Mouse (Mus musculus): ENCODE results near the gene Slc25a39. TPM values are rescaled to one million over a fixed set of nuclear protein-coding genes. Genes with fewer than 3 reads are reported as not detected.
"Not testable (repeated sequence)": the region's sequence is repeated elsewhere in the genome, so short reads cannot be mapped to it uniquely, and the experiment has no call there.

The Slc25a39 gene
- polyA plus RNA-seq, 1 experiment from 2014 or later, result 214 TPM

DNA sequence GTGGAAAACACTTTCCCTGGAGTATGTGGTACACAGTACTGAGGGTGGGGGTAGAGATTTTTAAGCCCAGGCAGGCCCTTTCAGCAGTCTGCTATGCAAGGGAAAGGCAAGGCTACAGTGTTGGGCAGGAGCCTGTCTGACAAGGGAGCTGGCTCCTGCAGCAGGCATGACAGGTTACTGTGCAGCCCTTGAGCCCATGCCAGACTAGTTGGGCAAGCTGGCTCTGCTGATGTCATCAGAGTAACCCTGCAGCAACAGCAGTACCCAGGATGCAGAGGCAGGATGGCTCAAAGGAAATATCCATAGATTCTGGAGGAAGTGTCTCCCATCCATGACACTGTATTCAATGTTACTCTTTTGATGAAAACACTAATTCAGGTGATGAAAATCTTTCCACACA is 11.1 kb upstream of the Slc25a39 start:
- H3K27ac ChIP-seq (ENCODE audit: low read length), result no peak overlapping the region
- H3K9me3 ChIP-seq (ENCODE audit: low read length), result no peaks in the 10 kb centered on the region

DNA sequence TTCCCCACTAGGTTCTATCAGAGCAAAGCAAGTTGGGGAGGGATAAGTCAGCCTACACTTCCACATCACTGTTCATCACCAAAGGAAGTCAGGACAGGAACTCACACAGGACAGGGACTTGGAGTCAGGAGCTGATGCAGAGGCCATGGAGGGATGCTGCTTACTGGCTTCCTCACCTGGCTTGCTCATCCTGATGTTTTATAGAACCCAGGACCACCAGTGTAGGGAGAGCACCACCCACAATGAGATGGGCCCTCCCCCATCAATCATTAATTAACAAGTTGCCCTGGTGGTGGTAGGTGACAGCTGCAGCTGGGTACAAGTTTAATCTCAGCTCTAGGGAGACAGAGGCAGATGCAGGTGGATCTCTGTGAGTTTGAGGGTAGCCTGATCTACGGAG is 9.4 kb upstream of the Slc25a39 start:
- DNase-seq (ENCODE audit: low spot score) (no peak), ATAC-seq (no peak)
- H3K36me3 ChIP-seq (ENCODE audit: insufficient read depth, low read length), result no peaks in the 10 kb centered on the region
- H3K4me1 ChIP-seq (ENCODE audit: insufficient read depth, low read depth, low read length), result no peaks in the 10 kb centered on the region
- no peaks in the 10 kb centered on the region for H3K27me3 ChIP-seq (replicated peaks; ENCODE audit: insufficient read depth, low read length)
- H3K4me3 ChIP-seq (ENCODE audit: low read depth, low read length), result no peak overlapping the region
- no peak overlapping the region for H3K4me2 ChIP-seq (replicated peaks; ENCODE audit: low read depth, low read length)
- TF ChIP-seq EP300 (IDR thresholded peaks at IDR 0.05) (no peak), CTCF (IDR thresholded peaks at IDR 0.05) (no peak)
- no peak overlapping the region for H3K27ac ChIP-seq (ENCODE audit: low read length)
- no peak overlapping the region for H3K9ac ChIP-seq (replicated peaks; ENCODE audit: low read depth)
- no peaks in the 10 kb centered on the region for H3K9me3 ChIP-seq (ENCODE audit: low read length)
- 84% methylated on average over 1 of the region's 1 CpGs for WGBS

More for the DNA sequence above, 11.1 kb upstream of the Slc25a39 start:
- Histone ChIP-seq H3K36me3 (ENCODE audit: insufficient read depth, low read length) (no peaks in the 10 kb centered on the region), H3K9ac (replicated peaks; ENCODE audit: low read depth) (no peak overlapping the region), H3K4me2 (replicated peaks; ENCODE audit: low read depth, low read length) (no peak overlapping the region), H3K4me1 (ENCODE audit: insufficient read depth, low read depth, low read length) (no peaks in the 10 kb centered on the region), H3K27me3 (replicated peaks; ENCODE audit: insufficient read depth, low read length) (no peaks in the 10 kb centered on the region), H3K4me3 (ENCODE audit: low read depth, low read length) (no peak overlapping the region)
- TF ChIP-seq EP300 (IDR thresholded peaks at IDR 0.05), result no peak
- TF ChIP-seq CTCF (IDR thresholded peaks at IDR 0.05), result no peak
- no peak for DNase-seq (ENCODE audit: low spot score)
- ATAC-seq, result no peak

DNA sequence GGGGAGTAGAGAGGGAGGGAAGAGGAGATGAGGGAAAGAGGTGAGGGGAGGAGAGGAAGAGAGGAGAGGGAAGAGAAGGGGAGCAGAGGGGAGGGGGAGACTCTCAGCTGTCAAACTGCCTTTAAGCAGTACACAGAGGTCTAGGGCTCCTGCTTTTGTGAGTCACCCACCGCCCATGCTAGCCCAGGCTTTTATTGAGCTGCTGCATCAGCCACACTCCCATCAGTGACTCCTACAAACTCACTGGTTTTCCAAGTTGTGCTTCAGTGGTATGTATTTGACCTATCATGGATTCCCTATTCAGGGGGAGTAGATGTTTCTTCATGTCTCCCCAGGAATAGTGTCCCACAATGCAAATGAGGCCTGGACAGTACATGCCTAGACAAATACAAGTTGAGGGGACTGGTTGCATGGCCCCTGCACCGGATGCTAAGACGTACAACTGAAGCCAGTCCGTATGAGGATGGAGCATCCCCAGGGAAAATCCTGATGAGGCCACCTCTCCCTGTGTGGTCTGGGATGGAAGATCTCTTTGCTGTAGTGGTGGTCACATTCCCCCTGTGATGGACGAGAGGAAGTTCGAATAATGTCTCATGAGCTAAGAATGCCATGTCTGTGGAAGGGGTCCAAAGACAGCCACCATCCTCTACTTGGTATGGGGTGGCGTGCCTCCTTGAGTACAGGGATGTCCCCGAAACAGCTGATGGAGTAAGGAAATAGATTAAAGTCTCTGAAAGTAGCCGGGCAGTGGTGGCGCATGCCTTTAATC is 7.5 kb upstream of the Slc25a39 start:
- DNase-seq (ENCODE audit: low spot score), result no peak
- Histone ChIP-seq H3K27ac (ENCODE audit: low read length) (no peak overlapping the region), H3K27me3 (replicated peaks; ENCODE audit: insufficient read depth, low read length) (no peaks in the 10 kb centered on the region), H3K36me3 (ENCODE audit: insufficient read depth, low read length) (no peaks in the 10 kb centered on the region), H3K9me3 (ENCODE audit: low read length) (no peaks in the 10 kb centered on the region), H3K4me2 (replicated peaks; ENCODE audit: low read depth, low read length) (no peak overlapping the region), H3K9ac (replicated peaks; ENCODE audit: low read depth) (no peak overlapping the region), H3K4me1 (ENCODE audit: insufficient read depth, low read depth, low read length) (0 out of 2 replicates have a peak, but pooled peaks cover 5% of the 10 kb centered on the region), H3K4me3 (ENCODE audit: low read depth, low read length) (no peak overlapping the region)
- ATAC-seq, result no peak
- TF ChIP-seq CTCF (IDR thresholded peaks at IDR 0.05) (no peak), EP300 (IDR thresholded peaks at IDR 0.05) (no peak)
- 64% methylated on average over 10 of the region's 10 CpGs for WGBS

DNA sequence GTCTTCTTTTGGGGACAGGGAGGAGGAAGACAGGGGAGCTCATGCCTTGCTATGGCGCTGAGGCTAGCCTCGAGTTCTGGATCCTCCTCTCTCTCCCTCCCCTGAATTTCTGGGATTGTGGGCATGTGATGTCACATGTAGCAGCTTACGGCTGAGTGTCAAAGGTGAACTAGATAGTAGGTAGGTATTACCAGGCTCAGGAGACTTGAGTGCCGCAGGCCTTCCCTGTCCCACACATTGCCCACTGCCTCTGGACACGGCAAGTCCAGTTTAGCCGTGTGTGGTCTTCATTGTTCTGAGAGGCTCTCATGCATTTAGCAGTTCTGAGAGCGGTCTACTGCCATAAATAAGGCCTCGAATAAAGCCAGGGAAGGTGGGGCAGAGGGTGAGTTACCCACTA is 5.3 kb upstream of the Slc25a39 start:
- 70% methylated on average over 8 of the region's 8 CpGs for WGBS
- no peak overlapping the region for H3K27ac ChIP-seq (ENCODE audit: low read length)
- DNase-seq (ENCODE audit: low spot score) (no peak), ATAC-seq (no peak)
- no peak overlapping the region for H3K9ac ChIP-seq (replicated peaks; ENCODE audit: low read depth)
- TF ChIP-seq CTCF (IDR thresholded peaks at IDR 0.05), result no peak
- no peak for TF ChIP-seq EP300 (IDR thresholded peaks at IDR 0.05)
- no peak overlapping the region for H3K4me3 ChIP-seq (ENCODE audit: low read depth, low read length)
- no peaks in the 10 kb centered on the region for H3K27me3 ChIP-seq (replicated peaks; ENCODE audit: insufficient read depth, low read length)
- peaks cover 5% of the 10 kb centered on the region; the same call in 1 of the 2 replicates for H3K4me1 ChIP-seq (ENCODE audit: insufficient read depth, low read depth, low read length)
- H3K4me2 ChIP-seq (replicated peaks; ENCODE audit: low read depth, low read length), result no peak overlapping the region
- no peaks in the 10 kb centered on the region for H3K36me3 ChIP-seq (ENCODE audit: insufficient read depth, low read length)
- no peaks in the 10 kb centered on the region for H3K9me3 ChIP-seq (ENCODE audit: low read length)

GRCm38 (mm10) chr11:102411704-102412103 is 4.0 kb upstream of the Slc25a39 start:
- peaks cover 5% of the 10 kb centered on the region; the same call in 1 of the 2 replicates for H3K4me1 ChIP-seq (ENCODE audit: insufficient read depth, low read depth, low read length)
- no peaks in the 10 kb centered on the region for H3K36me3 ChIP-seq (ENCODE audit: insufficient read depth, low read length)
- ATAC-seq, result peak; percentile 22; the same call in 1 of the 2 replicates
- no peak overlapping the region for H3K27ac ChIP-seq (ENCODE audit: low read length)
- peak; percentile 97 for DNase-seq (ENCODE audit: low spot score)
- TF ChIP-seq EP300 (IDR thresholded peaks at IDR 0.05) (no peak), CTCF (IDR thresholded peaks at IDR 0.05) (peak; percentile 95)
- no peak overlapping the region for H3K4me2 ChIP-seq (replicated peaks; ENCODE audit: low read depth, low read length)
- 3% methylated on average over 11 of the region's 11 CpGs for WGBS
- H3K27me3 ChIP-seq (replicated peaks; ENCODE audit: insufficient read depth, low read length), result no peaks in the 10 kb centered on the region
- H3K9me3 ChIP-seq (ENCODE audit: low read length), result no peaks in the 10 kb centered on the region
- H3K4me3 ChIP-seq (ENCODE audit: low read depth, low read length), result no peak overlapping the region
- no peak overlapping the region for H3K9ac ChIP-seq (replicated peaks; ENCODE audit: low read depth)

- Histone ChIP-seq H3K27me3 (replicated peaks; ENCODE audit: insufficient read depth, low read length) (no peaks in the 10 kb centered on the region), H3K4me1 (ENCODE audit: insufficient read depth, low read depth, low read length) (peaks cover 9% of the 10 kb centered on the region; the same call in 1 of the 2 replicates), H3K4me2 (replicated peaks; ENCODE audit: low read depth, low read length) (no peak overlapping the region), H3K9me3 (ENCODE audit: low read length) (no peaks in the 10 kb centered on the region), H3K9ac (replicated peaks; ENCODE audit: low read depth) (no peak overlapping the region), H3K36me3 (ENCODE audit: insufficient read depth, low read length) (no peaks in the 10 kb centered on the region), H3K27ac (ENCODE audit: low read length) (no peak overlapping the region), H3K4me3 (ENCODE audit: low read depth, low read length) (no peak overlapping the region)
- no peak for ATAC-seq
- no peak for DNase-seq (ENCODE audit: low spot score)
- WGBS, result 51% methylated on average over 3 of the region's 3 CpGs
- no peak for TF ChIP-seq CTCF (IDR thresholded peaks at IDR 0.05)
- no peak for TF ChIP-seq EP300 (IDR thresholded peaks at IDR 0.05)
Measured at GRCm38 (mm10) chr11:102411061-102411460, 3.3 kb upstream of the Slc25a39 start.

DNA sequence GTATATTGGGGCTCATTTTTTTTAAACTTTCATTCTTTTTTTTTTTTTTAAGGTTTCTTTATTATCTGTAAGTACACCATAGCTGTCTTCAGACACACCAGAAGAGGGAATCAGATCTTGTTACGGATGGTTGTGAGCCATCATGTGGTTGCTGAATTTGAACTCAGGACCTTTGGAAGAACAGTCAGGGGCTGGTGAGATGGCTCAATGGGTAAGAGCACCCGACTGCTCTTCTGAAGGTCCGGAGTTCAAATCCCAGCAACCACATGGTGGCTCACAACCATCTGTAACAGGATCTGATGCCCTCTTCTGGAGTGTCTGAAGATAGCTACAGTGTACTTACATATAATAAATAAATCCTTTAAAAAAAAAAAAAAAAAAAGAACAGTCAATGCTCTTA is 2.6 kb upstream of the Slc25a39 start:
- not testable (repeated sequence) for H3K4me3 ChIP-seq (ENCODE audit: low read depth, low read length); H3K36me3 ChIP-seq (ENCODE audit: insufficient read depth, low read length); H3K27me3 ChIP-seq (replicated peaks; ENCODE audit: insufficient read depth, low read length); H3K9ac ChIP-seq (replicated peaks; ENCODE audit: low read depth); ATAC-seq; H3K9me3 ChIP-seq (ENCODE audit: low read length); H3K4me1 ChIP-seq (ENCODE audit: insufficient read depth, low read depth, low read length); H3K4me2 ChIP-seq (replicated peaks; ENCODE audit: low read depth, low read length); H3K27ac ChIP-seq (ENCODE audit: low read length); DNase-seq (ENCODE audit: low spot score)
- 89% methylated on average over 3 of the region's 3 CpGs for WGBS
